Mouse (Mus musculus): Measurements from ENCODE around the gene Camta1.

DNA sequence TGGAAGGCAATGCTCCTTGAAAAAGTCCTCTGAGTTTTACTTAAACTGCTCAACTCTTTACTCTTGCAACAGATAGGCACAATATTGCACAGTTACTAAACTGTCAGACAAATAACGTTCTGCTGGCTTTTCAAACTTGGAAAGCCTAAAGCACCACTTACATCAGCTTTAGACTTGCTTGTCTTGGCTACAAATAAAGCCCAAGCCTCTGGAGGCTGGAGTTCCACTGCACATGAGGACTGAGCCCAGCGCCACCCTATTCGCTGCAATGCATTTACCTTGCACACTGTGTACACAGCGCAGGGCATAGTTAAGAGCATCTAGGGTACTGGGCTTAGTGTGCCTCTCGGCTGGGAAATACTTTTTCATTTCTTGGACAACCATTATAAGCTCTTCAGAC lies 818.4 kb downstream of the Camta1 start:
- TF ChIP-seq CTCF (IDR thresholded peaks at IDR 0.05; ENCODE audit: borderline replicate concordance, control insufficient read depth, extremely low read depth, insufficient read depth, low read length, poor library complexity) (no peak), POLR2A (IDR thresholded peaks at IDR 0.05; ENCODE audit: control insufficient read depth, extremely low read depth, insufficient read depth, low read length, poor library complexity) (no peak)
